Mouse (Mus musculus): ENCODE results near the gene Gk.

The Gk gene

DNA sequence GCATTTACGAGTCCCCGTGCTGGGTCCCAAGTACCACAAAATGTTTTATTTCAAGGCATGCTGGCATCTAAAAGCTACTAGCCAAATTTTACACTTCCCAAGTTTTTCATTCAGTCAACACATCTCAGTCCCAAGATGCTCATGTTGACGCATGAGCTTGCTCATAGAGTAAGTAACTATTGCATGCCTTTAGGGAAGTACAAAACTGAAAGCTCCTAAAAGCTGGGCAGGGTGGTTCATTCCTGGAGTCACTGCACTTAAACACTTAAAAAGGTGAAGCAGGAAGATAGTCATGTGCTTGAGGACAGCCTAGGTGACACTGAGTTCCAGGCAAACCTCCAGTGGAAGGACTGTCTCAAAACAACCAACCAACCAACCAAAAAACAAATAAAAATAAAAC, 5.9 kb downstream of the Gk start:
- TF ChIP-seq NANOG (IDR thresholded peaks at IDR 0.05; ENCODE audit: borderline replicate concordance, low read length) = no peak
- no peak for TF ChIP-seq CTCF (conservative IDR thresholded peaks at IDR 0.05; ENCODE audit: low read length)
- no peak for TF ChIP-seq POU5F1 (IDR thresholded peaks at IDR 0.05; ENCODE audit: borderline replicate concordance, low read length)
- Histone ChIP-seq H3K4me3 (replicated peaks; ENCODE audit: low read length) (no peak overlapping the region), H3K4me1 (replicated peaks; ENCODE audit: low read depth, low read length) (peaks cover 3% of the 10 kb centered on the region), H3K36me3 (ENCODE audit: insufficient read depth, low read length) (no peaks in the 10 kb centered on the region), H3K27me3 (ENCODE audit: insufficient read depth, low read length) (no peaks in the 10 kb centered on the region), H3K9me3 (ENCODE audit: low read length) (no peaks in the 10 kb centered on the region)

GRCm38 (mm10) chrX:85768578-85768977, 8.0 kb downstream of the Gk start:
- H3K36me3 ChIP-seq (ENCODE audit: insufficient read depth, low read length) = no peaks in the 10 kb centered on the region
- peaks cover 3% of the 10 kb centered on the region; the same call in 1 of the 2 replicates for H3K4me1 ChIP-seq (replicated peaks; ENCODE audit: low read depth, low read length)
- no peaks in the 10 kb centered on the region for H3K27me3 ChIP-seq (ENCODE audit: insufficient read depth, low read length)
- H3K9me3 ChIP-seq (ENCODE audit: low read length) = no peaks in the 10 kb centered on the region
- no peak overlapping the region for H3K4me3 ChIP-seq (replicated peaks; ENCODE audit: low read length)
- no peak for TF ChIP-seq POU5F1 (IDR thresholded peaks at IDR 0.05; ENCODE audit: borderline replicate concordance, low read length)
- TF ChIP-seq CTCF (conservative IDR thresholded peaks at IDR 0.05; ENCODE audit: low read length) = no peak

GRCm38 (mm10) chrX:85756005-85756404, 20.6 kb downstream of the Gk start:
- H3K4me3 ChIP-seq (replicated peaks; ENCODE audit: low read length) = no peak overlapping the region
- H3K9me3 ChIP-seq (ENCODE audit: low read length) = no peaks in the 10 kb centered on the region
- H3K36me3 ChIP-seq (ENCODE audit: insufficient read depth, low read length) = no peaks in the 10 kb centered on the region; the same call in 1 of the 2 replicates
- TF ChIP-seq CTCF (conservative IDR thresholded peaks at IDR 0.05; ENCODE audit: low read length) = no peak
- no peak for TF ChIP-seq POU5F1 (IDR thresholded peaks at IDR 0.05; ENCODE audit: borderline replicate concordance, low read length)
- TF ChIP-seq NANOG (IDR thresholded peaks at IDR 0.05; ENCODE audit: borderline replicate concordance, low read length) = no peak
- H3K27me3 ChIP-seq (ENCODE audit: insufficient read depth, low read length) = no peaks in the 10 kb centered on the region
- no peaks in the 10 kb centered on the region for H3K4me1 ChIP-seq (replicated peaks; ENCODE audit: low read depth, low read length)

GRCm38 (mm10) chrX:85743837-85744236, 32.8 kb downstream of the Gk start:
- Histone ChIP-seq H3K27me3 (ENCODE audit: insufficient read depth, low read length) (no peaks in the 10 kb centered on the region), H3K36me3 (ENCODE audit: insufficient read depth, low read length) (no peaks in the 10 kb centered on the region), H3K4me1 (replicated peaks; ENCODE audit: low read depth, low read length) (peaks cover 29% of the 10 kb centered on the region), H3K9me3 (ENCODE audit: low read length) (no peaks in the 10 kb centered on the region), H3K4me3 (replicated peaks; ENCODE audit: low read length) (no peak overlapping the region)
- TF ChIP-seq POU5F1 (IDR thresholded peaks at IDR 0.05; ENCODE audit: borderline replicate concordance, low read length) = no peak
- TF ChIP-seq CTCF (conservative IDR thresholded peaks at IDR 0.05; ENCODE audit: low read length) = no peak
- no peak for TF ChIP-seq NANOG (IDR thresholded peaks at IDR 0.05; ENCODE audit: borderline replicate concordance, low read length)

GRCm38 (mm10) chrX:85733228-85733627, 43.4 kb downstream of the Gk start:
- H3K9me3 ChIP-seq (ENCODE audit: low read length) = no peaks in the 10 kb centered on the region
- H3K4me3 ChIP-seq (replicated peaks; ENCODE audit: low read length) = no peak overlapping the region
- H3K27me3 ChIP-seq (ENCODE audit: insufficient read depth, low read length) = no peaks in the 10 kb centered on the region
- TF ChIP-seq NANOG (IDR thresholded peaks at IDR 0.05; ENCODE audit: borderline replicate concordance, low read length) (no peak), POU5F1 (IDR thresholded peaks at IDR 0.05; ENCODE audit: borderline replicate concordance, low read length) (no peak)
- H3K36me3 ChIP-seq (ENCODE audit: insufficient read depth, low read length) = no peaks in the 10 kb centered on the region; the same call in 1 of the 2 replicates
- no peaks in the 10 kb centered on the region for H3K4me1 ChIP-seq (replicated peaks; ENCODE audit: low read depth, low read length)

- Histone ChIP-seq H3K36me3 (ENCODE audit: insufficient read depth, low read length) (no peaks in the 10 kb centered on the region; the same call in 1 of the 2 replicates), H3K9me3 (ENCODE audit: low read length) (no peaks in the 10 kb centered on the region), H3K4me3 (replicated peaks; ENCODE audit: low read length) (no peak overlapping the region), H3K27me3 (ENCODE audit: insufficient read depth, low read length) (no peaks in the 10 kb centered on the region), H3K4me1 (replicated peaks; ENCODE audit: low read depth, low read length) (no peaks in the 10 kb centered on the region)
- no peak for TF ChIP-seq CTCF (conservative IDR thresholded peaks at IDR 0.05; ENCODE audit: low read length)
- TF ChIP-seq POU5F1 (IDR thresholded peaks at IDR 0.05; ENCODE audit: borderline replicate concordance, low read length) = no peak
- no peak for TF ChIP-seq NANOG (IDR thresholded peaks at IDR 0.05; ENCODE audit: borderline replicate concordance, low read length)
Measured at GRCm38 (mm10) chrX:85731133-85731938, 45.3 kb downstream of the Gk start.

DNA sequence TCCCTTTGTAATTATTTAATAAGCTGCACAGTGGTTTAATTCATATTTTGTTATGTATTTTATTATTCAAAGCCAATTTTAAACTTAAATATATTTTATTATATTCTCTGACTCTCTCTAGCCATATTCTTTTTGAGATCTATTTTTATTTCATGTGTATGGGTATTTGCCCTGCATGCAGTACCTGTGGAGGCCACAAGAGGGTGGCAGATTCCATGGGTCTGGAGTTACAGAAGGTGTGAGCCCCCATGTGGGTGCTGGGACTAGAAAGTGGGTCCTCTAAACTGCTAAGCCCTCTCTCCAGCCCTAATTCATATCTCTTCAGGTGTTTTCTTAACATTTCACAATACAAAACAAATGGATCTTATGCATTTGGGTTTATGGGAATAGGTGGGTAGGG, 55.4 kb downstream of the Gk start:
- Histone ChIP-seq H3K36me3 (ENCODE audit: insufficient read depth, low read length) (no peaks in the 10 kb centered on the region), H3K4me3 (replicated peaks; ENCODE audit: low read length) (no peak overlapping the region), H3K4me1 (replicated peaks; ENCODE audit: low read depth, low read length) (no peaks in the 10 kb centered on the region), H3K27me3 (ENCODE audit: insufficient read depth, low read length) (no peaks in the 10 kb centered on the region), H3K9me3 (ENCODE audit: low read length) (no peaks in the 10 kb centered on the region)
- TF ChIP-seq CTCF (conservative IDR thresholded peaks at IDR 0.05; ENCODE audit: low read length) (peak; percentile 94), POU5F1 (IDR thresholded peaks at IDR 0.05; ENCODE audit: borderline replicate concordance, low read length) (no peak), NANOG (IDR thresholded peaks at IDR 0.05; ENCODE audit: borderline replicate concordance, low read length) (no peak)

DNA sequence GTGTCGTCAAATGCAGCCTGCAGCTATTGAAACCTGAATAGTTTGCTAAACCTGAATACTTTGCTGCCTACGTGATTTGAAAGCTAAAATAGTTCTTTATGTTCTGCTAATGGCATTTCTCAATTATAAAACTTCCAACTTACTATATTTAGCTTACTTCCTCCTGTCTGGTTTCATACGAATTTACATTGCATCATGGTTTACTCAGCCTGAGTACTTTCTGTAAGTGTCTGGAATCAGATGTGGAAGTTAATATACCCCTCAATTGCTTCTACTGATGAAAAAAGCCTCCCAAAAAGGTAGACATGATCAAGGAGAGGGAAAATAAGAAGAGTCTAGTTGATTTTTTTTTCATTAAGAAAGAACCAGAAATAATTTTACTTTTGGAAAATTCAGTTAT, 66.2 kb downstream of the Gk start:
- no peaks in the 10 kb centered on the region for H3K27me3 ChIP-seq (ENCODE audit: insufficient read depth, low read length)
- H3K36me3 ChIP-seq (ENCODE audit: insufficient read depth, low read length) = no peaks in the 10 kb centered on the region; the same call in 1 of the 2 replicates
- H3K4me1 ChIP-seq (replicated peaks; ENCODE audit: low read depth, low read length) = no peaks in the 10 kb centered on the region
- no peaks in the 10 kb centered on the region for H3K9me3 ChIP-seq (ENCODE audit: low read length)
- no peak for TF ChIP-seq CTCF (conservative IDR thresholded peaks at IDR 0.05; ENCODE audit: low read length)
- no peak for TF ChIP-seq POU5F1 (IDR thresholded peaks at IDR 0.05; ENCODE audit: borderline replicate concordance, low read length)
- H3K4me3 ChIP-seq (replicated peaks; ENCODE audit: low read length) = no peak overlapping the region

DNA sequence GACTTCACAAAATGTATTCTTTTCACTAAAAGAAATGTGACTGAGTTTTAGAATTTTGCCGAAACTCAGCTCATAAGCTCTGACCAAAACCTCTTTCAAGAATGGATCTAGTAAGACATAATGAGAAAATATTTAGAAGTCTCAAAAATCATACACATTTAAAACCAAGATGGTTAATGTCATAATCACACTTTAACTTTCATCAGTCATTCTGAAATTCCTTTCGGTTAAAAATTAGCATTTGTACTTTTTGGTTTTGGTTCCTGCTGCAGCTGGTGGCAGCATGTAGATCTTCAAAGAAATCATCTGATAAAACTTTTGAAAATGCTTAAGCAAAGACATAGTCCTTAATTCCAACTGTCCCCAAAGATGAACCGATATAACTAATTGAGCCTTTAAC, 70.9 kb downstream of the Gk start:
- TF ChIP-seq NANOG (IDR thresholded peaks at IDR 0.05; ENCODE audit: borderline replicate concordance, low read length) = no peak
- TF ChIP-seq POU5F1 (IDR thresholded peaks at IDR 0.05; ENCODE audit: borderline replicate concordance, low read length) = no peak
- no peak for TF ChIP-seq CTCF (conservative IDR thresholded peaks at IDR 0.05; ENCODE audit: low read length)
- no peaks in the 10 kb centered on the region for H3K4me1 ChIP-seq (replicated peaks; ENCODE audit: low read depth, low read length)
- H3K9me3 ChIP-seq (ENCODE audit: low read length) = no peaks in the 10 kb centered on the region
- H3K4me3 ChIP-seq (replicated peaks; ENCODE audit: low read length) = no peak overlapping the region
- H3K27me3 ChIP-seq (ENCODE audit: insufficient read depth, low read length) = no peaks in the 10 kb centered on the region
- no peaks in the 10 kb centered on the region; the same call in 1 of the 2 replicates for H3K36me3 ChIP-seq (ENCODE audit: insufficient read depth, low read length)
